Mouse (Mus musculus): ENCODE measurements at regions not wholly inside any gene's neighbourhood (a gene's known extent, or its start where the extent isn't known, plus 50 kb on each side); places are given as distances from the start of the nearest gene placed in this dataset.
"Not testable (repeated sequence)": the region's sequence is repeated elsewhere in the genome, so short reads cannot be mapped to it uniquely, and the experiment has no call there.

GRCm38 (mm10) chr17:69822921-69823320, 146.0 kb upstream of the Dlgap1 start:
- no peak for DNase-seq

GRCm38 (mm10) chr17:69841308-69841707, 127.6 kb upstream of the Dlgap1 start:
- DNase-seq, result no peak

DNA sequence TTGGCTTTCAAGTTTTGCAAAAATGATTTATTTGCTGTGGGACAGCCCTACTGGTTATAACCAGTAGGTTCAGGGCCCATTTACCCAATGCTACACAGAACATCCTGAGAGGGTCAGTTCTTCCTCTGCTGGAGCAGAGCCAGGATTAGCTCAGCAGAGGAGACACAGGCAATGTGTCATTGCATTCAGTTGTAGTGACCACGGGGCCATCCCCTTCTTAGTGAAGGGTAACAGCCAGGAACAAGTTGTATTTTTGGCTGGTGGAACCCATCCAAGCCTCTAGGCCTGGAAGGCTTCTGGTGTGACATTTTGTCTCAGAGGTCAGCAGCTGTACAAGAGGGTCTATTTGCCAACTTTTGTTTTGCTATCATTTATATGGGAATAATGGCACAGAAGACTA, 120.6 kb upstream of the Dlgap1 start:
- peak; percentile 90 for DNase-seq

DNA sequence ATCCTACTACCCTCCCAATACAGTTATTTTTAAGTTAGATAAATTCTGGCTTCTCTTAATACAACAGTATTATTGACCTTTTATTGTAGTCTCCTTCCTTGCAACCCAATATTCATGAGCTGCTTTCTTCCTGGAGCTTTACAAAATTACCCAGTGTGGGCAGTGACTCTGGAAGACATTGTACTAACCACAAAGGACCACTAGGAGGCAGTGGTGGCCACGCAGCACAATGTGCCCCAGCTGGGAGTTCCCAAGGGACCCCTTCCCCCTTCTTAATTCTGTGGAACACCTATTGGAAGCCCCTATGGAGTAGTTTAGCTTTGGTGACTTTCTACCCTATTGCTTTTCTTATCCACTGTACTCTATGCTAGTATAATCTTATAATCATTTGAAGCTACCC, 118.8 kb upstream of the Dlgap1 start:
- no peak for DNase-seq

- DNase-seq, result not testable (repeated sequence)
Observed at GRCm38 (mm10) chr17:69879958-69880357, 88.9 kb upstream of the Dlgap1 start.

- no peak for DNase-seq
Observed at GRCm38 (mm10) chr17:69893980-69894379, 74.9 kb upstream of the Dlgap1 start.
